Mouse (Mus musculus) kidney, postnatal 4 days (tissue): ENCODE measurements at regions not wholly inside any gene's neighbourhood (a gene's known extent, or its start where the extent isn't known, plus 50 kb on each side); places are given as distances from the start of the nearest gene placed in this dataset.

ENCODE experiments used
- DNase-seq, 2 experiments: peaks; one replicate each; pipeline ENCODE4 v3.0.0; 2021; ENCODE audit warnings: mixed read lengths in 2 of 2

GRCm38 (mm10) chr13:85430821-85431220 lies 141.9 kb upstream of the Rasa1 start:
- no peak for DNase-seq

- no peak for DNase-seq
Observed at GRCm38 (mm10) chr13:85430040-85430439, 141.1 kb upstream of the Rasa1 start.

- DNase-seq, result no peak
Observed at GRCm38 (mm10) chr13:85418671-85419070, 129.7 kb upstream of the Rasa1 start.

DNA sequence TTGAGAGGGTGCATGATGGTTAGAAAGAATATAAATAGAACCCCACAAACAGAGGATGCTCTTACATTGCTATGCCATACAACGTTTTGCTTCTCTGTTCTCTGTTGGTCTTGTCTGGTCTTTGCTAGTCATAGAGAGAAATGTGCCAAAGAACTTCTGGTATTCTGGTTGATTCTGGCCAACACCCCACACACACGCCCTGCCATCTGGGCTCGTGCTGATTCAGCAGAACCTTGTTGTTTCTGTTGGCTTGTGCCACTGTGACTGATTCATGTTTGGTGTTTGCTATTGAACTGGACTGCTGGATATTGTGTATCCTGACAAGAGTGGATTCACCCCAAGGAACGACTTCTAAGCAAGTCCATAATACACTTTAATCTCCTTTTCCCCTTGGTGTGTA lies 126.0 kb upstream of the Rasa1 start:
- DNase-seq, result no peak

- no peak for DNase-seq
Observed at GRCm38 (mm10) chr13:85411327-85411726, 122.4 kb upstream of the Rasa1 start.

- DNase-seq, result no peak
Observed at GRCm38 (mm10) chr13:85398834-85399233, 109.9 kb upstream of the Rasa1 start.

GRCm38 (mm10) chr13:85376338-85376998 lies 87.5 kb upstream of the Rasa1 start:
- no peak for DNase-seq

DNA sequence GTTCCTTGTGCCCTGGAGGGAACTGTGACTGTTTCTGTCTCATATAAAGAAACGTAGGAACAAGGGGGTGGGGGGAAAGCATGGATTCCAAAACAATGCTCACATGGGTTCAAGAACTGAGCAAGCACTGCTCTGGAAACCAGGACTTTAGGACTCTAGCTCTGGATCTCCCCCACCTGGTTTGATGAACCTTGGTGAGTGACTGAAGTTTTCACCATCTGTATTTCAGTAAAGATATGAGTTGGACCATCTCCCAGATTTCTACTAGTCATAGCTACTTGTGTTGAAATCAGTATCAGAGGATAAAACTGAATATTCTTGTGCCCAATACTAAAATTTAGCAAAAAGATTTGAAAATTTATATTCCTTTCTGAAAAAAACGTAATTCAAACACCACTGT lies 70.7 kb upstream of the Rasa1 start:
- DNase-seq, result no peak

DNA sequence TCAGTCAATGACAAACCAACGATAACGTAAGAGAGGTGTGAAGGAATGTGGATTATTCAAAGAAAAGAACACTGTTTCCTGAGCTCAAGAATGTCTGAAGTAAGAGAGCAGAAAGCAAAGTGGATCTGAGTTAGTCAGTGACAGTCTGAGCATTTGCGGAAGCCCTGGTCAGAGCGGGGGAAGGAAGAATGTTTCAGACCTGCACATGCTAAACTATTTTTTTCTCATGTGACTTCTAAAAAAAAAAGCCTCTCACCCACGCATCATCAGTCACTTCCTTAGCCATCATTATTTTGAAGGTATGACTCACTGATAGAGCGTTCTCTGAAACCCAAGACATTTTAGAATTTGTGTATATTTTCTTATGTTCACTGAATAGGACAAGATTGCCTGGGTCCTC lies 70.2 kb upstream of the Rasa1 start:
- DNase-seq, result no peak

DNA sequence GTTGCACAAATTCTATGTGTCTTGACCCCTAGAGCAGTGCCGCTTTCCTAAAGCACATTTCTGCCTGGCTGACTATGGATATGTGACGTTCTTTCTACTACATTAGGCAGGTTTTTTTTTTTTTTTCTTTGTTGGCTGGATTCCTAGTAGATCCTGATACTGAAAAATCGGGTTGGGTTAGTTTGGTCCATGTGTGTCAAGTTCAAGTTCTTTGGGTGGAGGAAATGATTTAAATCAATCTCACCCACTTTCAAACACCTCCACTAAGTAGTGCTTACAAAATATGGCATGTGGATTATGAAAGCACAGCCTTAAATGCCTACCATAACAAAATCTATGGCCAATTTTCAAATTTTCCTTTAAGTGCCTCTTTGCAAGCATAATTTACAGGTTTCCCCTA lies 63.1 kb upstream of the Rasa1 start:
- DNase-seq, result no peak
